Mouse (Mus musculus): ENCODE data around the gene Dync1h1. TPM values are rescaled to one million over a fixed set of nuclear protein-coding genes. Genes with fewer than 3 reads are reported as not detected.
"Not testable (repeated sequence)": the region's sequence is repeated elsewhere in the genome, so short reads cannot be mapped to it uniquely, and the experiment has no call there.

The Dync1h1 gene
- polyA plus RNA-seq, 1 experiment from 2014 or later, result 13.5 TPM

- no peak overlapping the region for H3K9ac ChIP-seq
- no peaks in the 10 kb centered on the region for H3K9me3 ChIP-seq (replicated peaks)
- H3K4me1 ChIP-seq (replicated peaks), result peaks cover 15% of the 10 kb centered on the region
- H3K4me2 ChIP-seq, result no peak overlapping the region
- H3K27me3 ChIP-seq, result no peaks in the 10 kb centered on the region
- 49% methylated on average over 7 of the region's 7 CpGs for WGBS (ENCODE audit: insufficient replicate concordance)
- H3K27ac ChIP-seq, result no peak overlapping the region
- no peak overlapping the region for H3K4me3 ChIP-seq (replicated peaks)
- no peak for ATAC-seq (ENCODE audit: low read depth)
- DNase-seq, result no peak
- peaks cover 5% of the 10 kb centered on the region for H3K36me3 ChIP-seq
Measured at GRCm38 (mm10) chr12:110681191-110681590, 79.9 kb downstream of the Dync1h1 start.

- ATAC-seq (ENCODE audit: low read depth) (no peak), DNase-seq (no peak)
- Histone ChIP-seq H3K36me3 (peaks cover 11% of the 10 kb centered on the region), H3K9me3 (replicated peaks) (no peaks in the 10 kb centered on the region), H3K4me2 (no peak overlapping the region), H3K4me3 (replicated peaks) (no peak overlapping the region), H3K4me1 (replicated peaks) (peaks cover 15% of the 10 kb centered on the region), H3K9ac (no peak overlapping the region), H3K27ac (no peak overlapping the region), H3K27me3 (no peaks in the 10 kb centered on the region)
- WGBS (ENCODE audit: insufficient replicate concordance), result 33% methylated on average over 3 of the region's 3 CpGs
Measured at GRCm38 (mm10) chr12:110681878-110682277, 80.6 kb downstream of the Dync1h1 start.

GRCm38 (mm10) chr12:110682561-110683299 is 81.5 kb downstream of the Dync1h1 start, which contains the start of gene 1700001K19Rik:
Gene 1700001K19Rik, minus strand, starts transcription at chr12:110682619.
- H3K27me3 ChIP-seq, result no peaks in the 10 kb centered on the region
- WGBS (ENCODE audit: insufficient replicate concordance), result 54% methylated on average over 9 of the region's 9 CpGs
- ATAC-seq (ENCODE audit: low read depth) (no peak), DNase-seq (no peak)
- H3K27ac ChIP-seq, result no peak within 1 kb of the TSS
- H3K4me3 ChIP-seq (replicated peaks), result no peak within 1 kb of the TSS
- no peak within 1 kb of the TSS for H3K9ac ChIP-seq
- H3K9me3 ChIP-seq (replicated peaks), result no peaks in the 10 kb centered on the region
- peaks cover 13% of the 10 kb centered on the region for H3K36me3 ChIP-seq
- H3K4me2 ChIP-seq, result no peak within 1 kb of the TSS
- H3K4me1 ChIP-seq (replicated peaks), result peaks cover 15% of the 10 kb centered on the region

GRCm38 (mm10) chr12:110683580-110683979 is 82.3 kb downstream of the Dync1h1 start:
- Histone ChIP-seq H3K9me3 (replicated peaks) (no peaks in the 10 kb centered on the region), H3K27ac (no peak overlapping the region), H3K27me3 (no peaks in the 10 kb centered on the region), H3K4me2 (no peak overlapping the region), H3K4me3 (replicated peaks) (no peak overlapping the region), H3K36me3 (peaks cover 21% of the 10 kb centered on the region), H3K9ac (no peak overlapping the region), H3K4me1 (replicated peaks) (peaks cover 15% of the 10 kb centered on the region)
- no CpG with 5 or more reads among the region's 1 CpGs for WGBS (ENCODE audit: insufficient replicate concordance)
- no peak for ATAC-seq (ENCODE audit: low read depth)
- no peak for DNase-seq

- ATAC-seq (ENCODE audit: low read depth), result no peak
- DNase-seq, result no peak
- H3K27ac ChIP-seq, result 0 out of 2 replicates have a peak overlapping the region, but pooled peaks have one; percentile 38
- peaks cover 21% of the 10 kb centered on the region for H3K4me1 ChIP-seq (replicated peaks)
- WGBS (ENCODE audit: insufficient replicate concordance), result 71% methylated on average over 12 of the region's 12 CpGs
- H3K9ac ChIP-seq, result no peak overlapping the region
- no peaks in the 10 kb centered on the region for H3K9me3 ChIP-seq (replicated peaks)
- no peaks in the 10 kb centered on the region for H3K27me3 ChIP-seq
- peaks cover 61% of the 10 kb centered on the region for H3K36me3 ChIP-seq
- H3K4me3 ChIP-seq (replicated peaks), result no peak overlapping the region
- no peak overlapping the region for H3K4me2 ChIP-seq
Measured at GRCm38 (mm10) chr12:110687894-110688734, 86.9 kb downstream of the Dync1h1 start.

- Histone ChIP-seq H3K36me3 (peaks cover 68% of the 10 kb centered on the region), H3K4me1 (replicated peaks) (peaks cover 28% of the 10 kb centered on the region)
- not testable (repeated sequence) for H3K27me3 ChIP-seq; H3K4me2 ChIP-seq; H3K9ac ChIP-seq; H3K27ac ChIP-seq; H3K9me3 ChIP-seq (replicated peaks); DNase-seq; ATAC-seq (ENCODE audit: low read depth); H3K4me3 ChIP-seq (replicated peaks)
- WGBS (ENCODE audit: insufficient replicate concordance), result 79% methylated on average over 3 of the region's 3 CpGs
Measured at GRCm38 (mm10) chr12:110688921-110689320, 87.7 kb downstream of the Dync1h1 start.

GRCm38 (mm10) chr12:110689919-110690643 is 88.8 kb downstream of the Dync1h1 start:
- Histone ChIP-seq H3K36me3 (peaks cover 77% of the 10 kb centered on the region), H3K4me1 (replicated peaks) (peaks cover 28% of the 10 kb centered on the region), H3K4me2 (no peak overlapping the region), H3K27me3 (no peaks in the 10 kb centered on the region), H3K9ac (no peak overlapping the region), H3K4me3 (replicated peaks) (no peak overlapping the region), H3K27ac (no peak overlapping the region), H3K9me3 (replicated peaks) (no peaks in the 10 kb centered on the region)
- WGBS (ENCODE audit: insufficient replicate concordance), result 79% methylated on average over 6 of the region's 6 CpGs
- DNase-seq (no peak), ATAC-seq (ENCODE audit: low read depth) (peak; percentile 24; the same call in 1 of the 2 replicates)

- Histone ChIP-seq H3K9ac (0 out of 2 replicates have a peak overlapping the region, but pooled peaks have one; percentile 22), H3K4me2 (peak overlapping the region; percentile 41), H3K4me1 (replicated peaks) (peaks cover 42% of the 10 kb centered on the region), H3K36me3 (peaks cover 58% of the 10 kb centered on the region), H3K4me3 (replicated peaks) (peak overlapping the region; percentile 22; the same call in 1 of the 2 replicates)
- DNase-seq; H3K9me3 ChIP-seq (replicated peaks); ATAC-seq (ENCODE audit: low read depth); H3K27me3 ChIP-seq; H3K27ac ChIP-seq: not testable (repeated sequence)
- WGBS (ENCODE audit: insufficient replicate concordance), result 78% methylated on average over 5 of the region's 5 CpGs
Measured at GRCm38 (mm10) chr12:110693378-110693777, 92.1 kb downstream of the Dync1h1 start.

GRCm38 (mm10) chr12:110695676-110696171 is 94.5 kb downstream of the Dync1h1 start:
- H3K27me3 ChIP-seq, result no peaks in the 10 kb centered on the region
- no peaks in the 10 kb centered on the region for H3K9me3 ChIP-seq (replicated peaks)
- WGBS (ENCODE audit: insufficient replicate concordance), result under 1% methylated on average over 55 of the region's 55 CpGs
- no peak for DNase-seq
- peak overlapping the region; percentile 81 for H3K4me2 ChIP-seq
- H3K36me3 ChIP-seq, result peaks cover 35% of the 10 kb centered on the region
- H3K4me1 ChIP-seq (replicated peaks), result peaks cover 66% of the 10 kb centered on the region
- H3K4me3 ChIP-seq (replicated peaks), result peak overlapping the region; percentile 100
- H3K9ac ChIP-seq, result peak overlapping the region; percentile 100
- H3K27ac ChIP-seq, result peak overlapping the region; percentile 97
- peak; percentile 35 for ATAC-seq (ENCODE audit: low read depth)

GRCm38 (mm10) chr12:110696173-110696974 is 95.1 kb downstream of the Dync1h1 start:
- Histone ChIP-seq H3K4me1 (replicated peaks) (peaks cover 72% of the 10 kb centered on the region), H3K27ac (peak overlapping the region; percentile 97), H3K9me3 (replicated peaks) (no peaks in the 10 kb centered on the region), H3K27me3 (no peaks in the 10 kb centered on the region), H3K4me3 (replicated peaks) (peak overlapping the region; percentile 100), H3K9ac (peak overlapping the region; percentile 100), H3K36me3 (peaks cover 32% of the 10 kb centered on the region), H3K4me2 (peak overlapping the region; percentile 89)
- peak; percentile 96 for DNase-seq
- WGBS (ENCODE audit: insufficient replicate concordance), result under 1% methylated on average over 89 of the region's 89 CpGs
- ATAC-seq (ENCODE audit: low read depth), result peak; percentile 86
